Mouse (Mus musculus): ENCODE measurements around the gene Prss58.

- peak; percentile 15; the same call in 1 of the 2 replicates for TF ChIP-seq CTCF (IDR thresholded peaks at IDR 0.05; ENCODE audit: low read depth)
- no peak for TF ChIP-seq EP300 (IDR thresholded peaks at IDR 0.05; ENCODE audit: low read depth)
These were observed 6.6 kb downstream of the Prss58 start for GRCm38 (mm10) chr6:40893577-40893976.

All from heart, postnatal 0 days (tissue).